Mouse (Mus musculus): Measurements from ENCODE around the gene Lrrtm4.

The Lrrtm4 gene

GRCm38 (mm10) chr6:80622676-80623334 lies 604.1 kb downstream of the Lrrtm4 start:
- ChIA-PET CTCF (no interaction called here), POLR2A (no interaction called here)

GRCm38 (mm10) chr6:80625509-80625908 lies 606.8 kb downstream of the Lrrtm4 start:
- ChIA-PET POLR2A (no interaction called here), CTCF (no interaction called here)

- ChIA-PET CTCF (no interaction called here), POLR2A (no interaction called here)
These were observed 644.1 kb downstream of the Lrrtm4 start for GRCm38 (mm10) chr6:80662729-80663128.

- POLR2A ChIA-PET: no interaction called here
- CTCF ChIA-PET: no interaction called here
These were observed 645.4 kb downstream of the Lrrtm4 start for GRCm38 (mm10) chr6:80664039-80664438.

- CTCF ChIA-PET: no interaction called here
- POLR2A ChIA-PET: no interaction called here
These were observed 685.5 kb downstream of the Lrrtm4 start for GRCm38 (mm10) chr6:80704183-80704582.

DNA sequence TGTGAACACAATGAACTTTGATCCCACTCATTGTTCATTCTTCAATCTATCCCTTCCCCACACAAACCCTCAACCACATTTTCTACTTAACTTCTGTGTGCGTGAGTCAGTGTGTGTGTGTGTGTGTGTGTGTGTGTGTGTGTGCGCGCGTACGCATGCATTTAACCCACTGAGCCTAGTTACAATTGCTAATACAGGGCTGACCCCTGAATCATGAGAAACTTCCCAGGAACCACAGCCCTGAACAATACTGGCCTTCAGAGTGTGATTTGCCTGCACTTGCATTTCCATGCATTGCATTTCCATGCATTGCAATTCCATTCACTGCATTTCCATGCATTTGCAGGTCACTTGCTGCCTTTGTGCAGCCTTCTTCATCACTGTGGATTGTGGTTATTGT lies 701.8 kb downstream of the Lrrtm4 start:
- POLR2A ChIA-PET: no interaction called here
- CTCF ChIA-PET: no interaction called here

DNA sequence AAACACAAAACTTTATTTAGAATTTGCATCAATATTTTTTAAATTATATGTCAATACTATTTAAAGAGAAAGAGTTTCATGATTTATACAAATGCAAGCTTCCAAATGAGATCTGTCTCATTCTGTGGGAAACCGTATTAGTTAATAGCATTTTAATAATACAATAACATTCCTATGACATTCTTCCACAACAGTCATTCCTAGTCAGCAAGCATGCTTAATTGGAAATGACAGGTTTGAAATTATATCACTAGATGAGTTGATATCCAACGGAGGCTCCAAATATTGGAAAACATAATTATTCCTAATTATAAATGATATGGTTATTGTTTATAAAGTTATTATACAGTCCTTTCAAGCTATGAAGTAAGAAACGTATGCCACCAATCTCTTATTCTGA lies 714.7 kb downstream of the Lrrtm4 start:
- CTCF ChIA-PET: no interaction called here

GRCm38 (mm10) chr6:80750769-80751168 lies 732.1 kb downstream of the Lrrtm4 start:
- ChIA-PET CTCF (no interaction called here), POLR2A (no interaction called here)

More for the DNA sequence above, 714.7 kb downstream of the Lrrtm4 start:
- POLR2A ChIA-PET: no interaction called here

- ChIA-PET POLR2A (interaction anchor here in 1 of 4 experiments (0.6 kb wide), 1 partner anchor 42 kb away, joined by 3 read pairs; no protein-coding TSS in a partner anchor), CTCF (no interaction called here)
These were observed 742.0 kb downstream of the Lrrtm4 start for GRCm38 (mm10) chr6:80760641-80761204.

DNA sequence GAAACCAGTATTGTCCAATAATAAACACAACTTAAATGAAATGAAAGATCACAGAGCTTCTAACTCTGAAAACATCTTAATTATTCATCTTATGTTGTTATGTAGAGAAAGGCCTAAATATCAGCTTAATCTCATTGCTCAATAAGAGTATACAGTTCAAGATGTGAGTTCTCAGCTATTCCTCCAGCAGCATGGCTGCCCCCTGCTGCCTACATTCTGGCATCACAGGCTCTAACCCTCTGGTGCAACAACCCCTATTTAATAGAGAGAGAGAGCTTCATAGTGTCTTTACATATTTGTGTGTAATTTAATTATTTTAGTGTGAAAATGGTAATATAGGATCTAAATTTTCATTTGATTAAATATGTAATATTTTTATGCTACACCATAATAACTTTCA lies 767.6 kb downstream of the Lrrtm4 start:
- ChIA-PET POLR2A (interaction anchor here in 1 of 4 experiments (0.6 kb wide), 1 partner anchor 328 kb away, joined by 3 read pairs; no protein-coding TSS in a partner anchor), CTCF (interaction anchor here in 1 of 4 experiments (0.8 kb wide), 1 partner anchor 18 kb away, joined by 4 read pairs; no protein-coding TSS in a partner anchor)

GRCm38 (mm10) chr6:80823753-80824152 lies 805.1 kb downstream of the Lrrtm4 start:
- ChIA-PET POLR2A (no interaction called here), CTCF (no interaction called here)

GRCm38 (mm10) chr6:80839784-80840183 lies 821.1 kb downstream of the Lrrtm4 start:
- ChIA-PET CTCF (no interaction called here), POLR2A (no interaction called here)

- POLR2A ChIA-PET: interaction anchor here in 1 of 4 experiments (0.6 kb wide), 1 partner anchor 15 kb away, joined by 7 read pairs; no protein-coding TSS in a partner anchor
- CTCF ChIA-PET: no interaction called here
These were observed 826.6 kb downstream of the Lrrtm4 start for GRCm38 (mm10) chr6:80845294-80845693.

DNA sequence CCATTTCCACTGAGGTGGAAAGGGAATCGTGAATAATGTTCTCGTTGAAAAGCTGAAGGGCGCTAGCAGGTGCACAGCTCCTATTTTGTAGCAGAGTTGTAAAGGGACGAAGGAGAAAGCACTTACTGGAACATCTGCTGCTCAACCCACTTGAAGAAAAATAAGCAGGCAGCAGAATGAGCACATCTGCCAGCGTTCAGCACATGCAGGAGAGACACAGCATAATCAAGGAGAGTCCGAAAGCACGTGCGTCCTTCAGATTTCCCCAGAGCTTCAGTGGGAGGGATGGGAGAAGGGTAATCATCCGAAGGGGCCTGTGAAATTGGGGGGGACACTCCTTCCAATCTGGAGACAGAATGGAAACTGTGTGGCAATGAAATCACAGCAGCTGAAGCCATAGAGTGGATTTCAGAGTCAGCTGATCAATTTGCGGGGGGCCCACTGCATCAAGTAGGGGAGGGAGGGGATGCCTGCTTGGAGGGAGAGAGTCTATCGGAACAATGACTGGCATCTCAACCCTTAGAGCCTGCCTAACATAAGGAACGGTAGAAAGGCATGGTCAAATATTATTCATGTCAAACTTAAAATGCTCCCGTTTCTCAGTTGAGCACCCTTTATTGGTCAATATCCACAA lies 838.4 kb downstream of the Lrrtm4 start:
- CTCF ChIA-PET: no interaction called here
- POLR2A ChIA-PET: no interaction called here

All from embryonic stem cell, embryonic (primary cell).